Mouse (Mus musculus) brain, embryonic 14.5 days (tissue): ENCODE results near the gene Hipk2.

Experiments
- CTCF ChIP-seq: fragments of 200-500 bp; IDR thresholded peaks from 2 replicates; pipeline ENCODE4 v1.5.1; 2012; ENCODE audit warnings: inconsistent platforms, mild to moderate bottlenecking, moderate library complexity, borderline replicate concordance; ENCODE audit not compliant: insufficient read depth, insufficient read length; ENCODE audit errors: extremely low read depth
- POLR2A ChIP-seq: fragments of 200-500 bp; IDR thresholded peaks from 2 replicates; pipeline ENCODE4 v1.6.1; 2012; ENCODE audit warnings: mild to moderate bottlenecking, inconsistent platforms, borderline replicate concordance; ENCODE audit not compliant: poor library complexity, insufficient read depth, insufficient read length, severe bottlenecking; ENCODE audit errors: extremely low read depth

DNA sequence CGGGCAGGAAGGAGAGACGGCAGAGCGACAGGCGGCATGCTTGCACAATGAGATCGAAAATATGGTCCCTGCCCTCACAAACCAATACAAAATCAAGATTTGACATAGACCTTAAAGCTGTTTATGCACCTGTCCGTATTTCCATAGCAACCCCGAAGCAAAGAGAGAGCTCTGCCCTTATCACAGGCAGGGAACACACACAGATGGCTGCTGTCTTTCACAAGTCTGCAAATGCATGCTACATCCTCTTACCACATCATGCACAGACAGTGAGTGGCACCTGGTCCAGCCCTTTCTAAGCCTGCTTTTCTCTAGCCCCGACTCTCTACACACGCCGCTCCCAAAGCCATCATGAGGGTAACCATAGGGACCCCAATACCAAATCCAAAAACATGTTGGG lies 38.2 kb upstream of the Hipk2 start:
- TF ChIP-seq CTCF (no peak), POLR2A (no peak)
